Mouse (Mus musculus) olfactory bulb, adult 2 months (tissue): ENCODE measurements around the gene Nap1l5.

Experiments
- CTCF ChIP-seq: fragments of 200-500 bp; IDR thresholded peaks from 2 replicates; pipeline ENCODE4 v1.5.1; 2012; ENCODE audit warnings: low read depth, mild to moderate bottlenecking, low read length, moderate library complexity; ENCODE audit not compliant: insufficient read depth
- POLR2A ChIP-seq: fragments of 200-500 bp; IDR thresholded peaks from 2 replicates; pipeline ENCODE4 v1.6.1; 2012; ENCODE audit warnings: mild to moderate bottlenecking, low read depth, low read length, moderate library complexity; ENCODE audit not compliant: insufficient read depth

DNA sequence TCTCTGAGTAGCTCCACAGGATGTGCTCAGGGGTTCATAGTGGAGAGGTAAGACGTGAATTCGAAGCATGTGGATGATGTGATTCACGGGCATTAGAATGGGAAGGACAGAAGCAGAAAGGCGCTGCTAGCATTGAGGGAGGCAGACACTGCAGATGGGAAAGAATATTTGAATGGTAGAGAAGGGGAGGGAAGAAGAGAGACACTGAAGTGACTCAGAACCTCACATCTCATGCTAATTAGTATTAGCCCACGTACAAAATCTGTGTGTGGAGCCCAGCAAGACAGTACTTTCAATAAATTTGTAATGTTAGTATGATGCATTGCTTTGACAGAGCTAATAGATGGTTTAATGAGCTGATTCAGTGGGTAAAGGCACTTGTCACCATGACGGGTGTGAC lies 13.9 kb upstream of the Nap1l5 start:
- no peak for TF ChIP-seq CTCF
- no peak for TF ChIP-seq POLR2A
